Mouse (Mus musculus) layer of hippocampus, adult 11-12 months (tissue): ENCODE results near the gene Olfr968.

Experiments
- DNase-seq: peaks from one replicate; pipeline ENCODE4 v3.0.0; 2022; ENCODE audit warnings: low spot score

The Olfr968 gene

DNA sequence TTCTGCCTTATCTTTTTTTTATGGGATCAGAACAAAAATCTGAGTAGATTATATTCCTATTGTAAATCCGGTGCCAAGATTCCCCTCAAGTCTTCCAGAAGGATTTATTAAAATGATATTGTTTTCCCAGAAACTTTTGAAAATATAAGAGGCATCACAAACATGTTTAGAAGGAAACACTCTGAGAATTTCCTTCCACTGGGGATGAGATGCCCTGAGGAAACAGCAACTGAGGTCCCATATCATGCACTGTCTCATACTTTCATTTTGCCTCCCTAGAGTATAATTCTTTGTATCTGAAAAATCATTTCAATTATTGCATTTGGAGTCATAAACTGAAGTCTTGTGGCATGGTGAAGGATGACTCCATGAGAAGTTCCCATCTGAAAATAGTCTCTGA, at the start of gene Olfr968:
Gene Olfr968, minus strand, starts transcription at position 101 of the 400 bp plus-strand sequence.
- no peak for DNase-seq

DNA sequence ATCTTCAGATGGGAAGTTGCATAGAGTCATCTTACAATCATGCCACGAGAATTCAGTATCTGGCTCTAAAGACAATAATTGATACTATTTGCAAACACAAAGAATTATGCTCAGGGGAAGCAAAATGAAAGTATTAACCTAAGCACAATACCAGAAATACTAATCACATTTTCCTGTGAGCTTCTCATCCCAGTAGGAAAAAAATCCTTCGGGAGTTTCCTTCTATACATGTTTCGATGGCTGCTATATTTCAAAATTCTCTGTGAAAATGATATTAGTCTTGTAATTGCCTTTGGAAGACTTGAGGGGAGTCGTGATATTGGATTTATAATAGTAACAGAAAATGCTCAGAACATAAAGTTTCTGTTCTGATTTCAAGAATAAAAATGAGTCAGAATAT, 25.5 kb upstream of the Olfr968 start, which contains the start of gene Olfr970:
Gene Olfr970, plus strand, starts transcription at position 301 of the 400 bp plus-strand sequence.
- no peak for DNase-seq

- no peak for DNase-seq
These were observed 7.5 kb upstream of the Olfr968 start, which contains the start of gene Olfr969 for GRCm38 (mm10) chr9:39790558-39790957. Gene Olfr969 (plus strand): TSS chr9:39790945.

DNA sequence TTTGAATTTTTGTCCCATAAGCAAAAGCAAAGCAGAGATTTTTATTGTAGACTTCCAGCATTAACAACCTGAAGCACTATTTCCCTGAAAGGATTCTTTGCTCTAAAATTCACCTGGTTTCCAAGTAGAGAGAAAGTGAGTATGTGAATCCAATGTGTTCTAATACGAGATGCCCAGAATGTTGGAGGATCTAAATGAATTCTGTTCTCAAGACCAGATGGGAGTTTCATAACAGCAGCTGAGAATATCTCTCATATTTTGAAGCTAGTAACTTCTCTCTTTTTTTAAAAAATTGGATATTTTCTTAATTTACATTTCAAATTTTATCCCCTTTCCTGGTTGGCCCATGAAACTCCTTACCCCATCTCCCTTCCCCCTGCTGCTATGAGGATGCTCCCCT, 36.6 kb downstream of the Olfr968 start:
- DNase-seq = no peak

DNA sequence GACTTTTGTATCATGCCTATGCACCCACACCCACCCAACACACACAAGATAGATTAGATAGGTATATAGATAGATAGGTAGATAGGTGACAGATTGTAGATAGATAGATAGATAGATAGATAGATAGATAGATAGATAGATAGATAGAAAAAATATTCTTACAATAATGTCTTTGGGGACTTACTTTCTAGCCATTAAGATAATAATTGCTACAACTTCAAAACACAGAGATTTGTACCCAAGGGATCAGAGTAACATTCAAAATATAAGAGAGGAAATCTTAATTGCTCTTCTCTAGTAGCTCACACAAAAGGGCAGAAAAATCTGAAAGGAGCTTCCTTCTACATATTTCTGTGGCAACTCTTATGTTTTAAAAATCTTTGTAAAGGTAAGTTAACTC, 37.1 kb downstream of the Olfr968 start, which contains the start of gene Olfr967:
Gene Olfr967, plus strand, starts transcription at position 301 of the 400 bp plus-strand sequence.
- DNase-seq = no peak

DNA sequence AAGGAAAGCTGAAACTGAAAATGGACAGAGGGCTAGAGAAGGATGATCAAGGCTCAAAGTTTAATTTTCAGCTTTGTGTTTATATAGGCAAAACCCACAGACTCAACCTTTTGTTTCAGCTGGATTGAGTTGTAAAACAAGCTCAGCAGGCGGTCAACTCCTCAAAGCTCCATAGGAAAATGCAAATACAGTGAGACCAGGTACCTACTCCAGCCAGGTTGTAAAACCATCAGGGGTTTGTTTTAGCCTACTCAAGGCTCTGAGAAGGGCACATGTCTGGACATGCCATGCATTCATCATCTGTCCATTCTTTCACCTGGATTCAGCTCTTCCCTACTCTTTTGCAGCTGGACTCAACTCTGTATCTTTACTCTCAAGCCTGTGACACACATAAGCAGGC, 42.3 kb downstream of the Olfr968 start:
- DNase-seq = no peak

DNA sequence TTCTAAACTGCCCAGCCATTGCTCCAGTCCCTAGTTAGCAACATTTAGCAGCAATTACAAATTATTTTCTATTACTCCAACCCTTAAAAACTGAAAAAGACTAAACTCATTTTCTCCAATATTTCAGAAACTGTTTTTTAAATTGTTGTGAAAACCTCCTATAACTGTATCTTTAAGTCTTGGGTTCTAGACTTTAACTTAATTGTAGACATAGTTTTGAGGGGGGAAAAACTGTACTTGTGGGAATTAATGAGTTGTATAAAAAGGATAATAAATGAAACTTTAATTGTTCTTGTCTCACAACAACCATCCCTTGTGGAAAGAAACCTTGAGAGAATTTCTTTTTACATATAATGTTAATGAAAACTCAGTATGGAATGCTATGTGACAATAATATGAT, 52.4 kb downstream of the Olfr968 start, which contains the start of gene Olfr150:
Gene Olfr150, plus strand, starts transcription at position 301 of the 400 bp plus-strand sequence.
- no peak for DNase-seq
